In genomic region chr14:78088907-78089306, GRCm38 (mm10) we compare ENCODE assay signal across 18 mouse cellular contexts. TPM values are rescaled to one million over a fixed set of nuclear protein-coding genes. Genes with fewer than 3 reads are reported as not detected.
"Had no signal": no experiment of that assay in that cellular context is flagged by ENCODE, and none has a peak within 500 bp of the region (broad histone marks: within the 10 kb centered on the region; RNA-seq: fewer than 3 reads in every experiment).

TSS of gene Fam216b (minus strand) at chr14:78089007.

- DNase-seq: kidney, adult 9 months; kidney, postnatal 36 days; layer of hippocampus, adult 9-11 months; layer of hippocampus, postnatal 36 days; right cerebral cortex, adult 18-20 months; right cerebral cortex, postnatal 25 days; thymus, postnatal 36 days had no signal

- H3K4me1 ChIP-seq: limb, embryonic 15.5 days; liver, embryonic 12.5 days; midbrain, embryonic 13.5 days; neural tube, embryonic 15.5 days had no signal

- H3K36me3 ChIP-seq: limb, embryonic 15.5 days; liver, embryonic 12.5 days; midbrain, embryonic 13.5 days; neural tube, embryonic 15.5 days had no signal

- H3K27ac ChIP-seq: kidney, postnatal 0 days; limb, embryonic 15.5 days; liver, embryonic 12.5 days; midbrain, embryonic 13.5 days; neural tube, embryonic 15.5 days had no signal

- H3K4me2 ChIP-seq: limb, embryonic 15.5 days; liver, embryonic 12.5 days; midbrain, embryonic 13.5 days; neural tube, embryonic 15.5 days had no signal

- H3K4me3 ChIP-seq: limb, embryonic 15.5 days; liver, embryonic 12.5 days; midbrain, embryonic 13.5 days; myocyte; neural tube, embryonic 15.5 days had no signal

- H3K9ac ChIP-seq: limb, embryonic 15.5 days; liver, embryonic 12.5 days; midbrain, embryonic 13.5 days; neural tube, embryonic 15.5 days had no signal

- ATAC-seq: liver, embryonic 12.5 days; midbrain, embryonic 13.5 days had no signal

- H3K27me3 ChIP-seq: limb, embryonic 15.5 days; liver, embryonic 12.5 days; midbrain, embryonic 13.5 days; neural tube, embryonic 15.5 days had no signal

- H3K9me3 ChIP-seq: limb, embryonic 15.5 days; liver, embryonic 12.5 days; midbrain, embryonic 13.5 days; neural tube, embryonic 15.5 days had no signal

RNA-seq across cellular contexts. Expression of gene Fam216b, which starts in this region (rescaled TPM):
- total RNA-seq: megakaryocyte-erythroid progenitor cell, adult 5-6 weeks had no signal
- polyA plus RNA-seq: kidney, postnatal 0 days; limb, embryonic 11.5 days; limb, embryonic 15.5 days; liver, embryonic 12.5 days; liver, embryonic 16.5 days; midbrain, embryonic 13.5 days; myocyte; neural tube, embryonic 11.5 days; small intestine, adult 2 months had no signal
